In genomic region chr5:121569881-121570420, GRCm38 (mm10) we compare ENCODE assay signal across 28 mouse cellular contexts. TPM values are rescaled to one million over a fixed set of nuclear protein-coding genes. Genes with fewer than 3 reads are reported as not detected.
DNase-seq lines count a peak whose midpoint lies in the region; ATAC-seq and TF ChIP-seq lines count a peak whose summit lies in the region.
"Had no signal": no experiment of that assay in that cellular context is flagged by ENCODE, and none has a peak within 500 bp of the region (broad histone marks: within the 10 kb centered on the region; RNA-seq: fewer than 3 reads in every experiment).

No protein-coding gene starts in this region.

- H3K4me3 ChIP-seq in hindbrain, postnatal 0 days (ENCODE audit: low read length), result no peak overlapping the region
- H3K4me3 ChIP-seq in hindbrain, embryonic 12.5 days, result no peak overlapping the region
- no peak overlapping the region for H3K4me3 ChIP-seq in lung, embryonic 15.5 days
- H3K4me3 ChIP-seq in heart, embryonic 11.5 days (ENCODE audit: low read depth, low read length), result no peak overlapping the region
- H3K4me3 ChIP-seq: embryonic facial prominence, embryonic 12.5 days; heart, adult 2 months; hindbrain, embryonic 15.5 days; intestine, embryonic 15.5 days; liver, embryonic 13.5 days; midbrain, embryonic 10.5 days; myocyte; neural tube, embryonic 13.5 days; stomach, embryonic 15.5 days had no signal

- no peak overlapping the region for H3K4me2 ChIP-seq in hindbrain, postnatal 0 days (ENCODE audit: low read depth, low read length)
- no peak overlapping the region for H3K4me2 ChIP-seq in hindbrain, embryonic 12.5 days (replicated peaks)
- peak overlapping the region; percentile 17 for H3K4me2 ChIP-seq in lung, embryonic 15.5 days
- H3K4me2 ChIP-seq in heart, embryonic 11.5 days, result no peak overlapping the region
- H3K4me2 ChIP-seq: embryonic facial prominence, embryonic 12.5 days; hindbrain, embryonic 15.5 days; intestine, embryonic 15.5 days; liver, embryonic 13.5 days; neural tube, embryonic 13.5 days; stomach, embryonic 15.5 days had no signal

- H3K27me3 ChIP-seq in hindbrain, postnatal 0 days (ENCODE audit: insufficient read depth, low read length), result no peaks in the 10 kb centered on the region
- no peaks in the 10 kb centered on the region for H3K27me3 ChIP-seq in hindbrain, embryonic 12.5 days
- H3K27me3 ChIP-seq in lung, embryonic 15.5 days, result no peaks in the 10 kb centered on the region
- H3K27me3 ChIP-seq in heart, embryonic 11.5 days (ENCODE audit: control insufficient read depth, insufficient read depth, low read length), result no peaks in the 10 kb centered on the region
- H3K27me3 ChIP-seq: embryonic facial prominence, embryonic 12.5 days; hindbrain, embryonic 15.5 days; intestine, embryonic 15.5 days; liver, embryonic 13.5 days; neural tube, embryonic 13.5 days; stomach, embryonic 15.5 days had no signal

- ATAC-seq in hindbrain, postnatal 0 days, result 0 out of 2 replicates have a peak, but pooled peaks have one; percentile 38
- no peak for ATAC-seq in hindbrain, embryonic 12.5 days (ENCODE audit: low FRiP score)
- ATAC-seq in lung, embryonic 15.5 days (ENCODE audit: borderline replicate concordance, extremely low read depth, low FRiP score, low TSS enrichment), result peak; percentile 60; the same call in 1 of the 2 replicates
- ATAC-seq in heart, embryonic 11.5 days (replicated peaks; ENCODE audit: insufficient number of reproducible peaks, low FRiP score, low TSS enrichment), result no peak
- ATAC-seq: forebrain, postnatal 0 days; intestine, embryonic 15.5 days had no signal

- H3K9me3 ChIP-seq in hindbrain, postnatal 0 days (ENCODE audit: low read length), result no peaks in the 10 kb centered on the region
- no peaks in the 10 kb centered on the region for H3K9me3 ChIP-seq in hindbrain, embryonic 12.5 days (replicated peaks)
- no peaks in the 10 kb centered on the region for H3K9me3 ChIP-seq in lung, embryonic 15.5 days
- no peaks in the 10 kb centered on the region for H3K9me3 ChIP-seq in heart, embryonic 11.5 days (replicated peaks; ENCODE audit: control insufficient read depth, low read length)
- H3K9me3 ChIP-seq: embryonic facial prominence, embryonic 12.5 days; hindbrain, embryonic 15.5 days; intestine, embryonic 15.5 days; liver, embryonic 13.5 days; midbrain, embryonic 10.5 days; neural tube, embryonic 13.5 days; stomach, embryonic 15.5 days had no signal

- 68% methylated on average over 9 of the region's 9 CpGs for WGBS in hindbrain, postnatal 0 days
- 81% methylated on average over 8 of the region's 9 CpGs for WGBS in hindbrain, embryonic 12.5 days
- 44% methylated on average over 9 of the region's 9 CpGs for WGBS in lung, embryonic 15.5 days
- WGBS in heart, embryonic 11.5 days (ENCODE audit: insufficient replicate concordance), result 73% methylated on average over 9 of the region's 9 CpGs

- TF ChIP-seq CTCF in hindbrain, postnatal 0 days (IDR thresholded peaks at IDR 0.05; ENCODE audit: low read depth), result no peak

- H3K9ac ChIP-seq in hindbrain, postnatal 0 days (replicated peaks; ENCODE audit: low read length), result no peak overlapping the region
- H3K9ac ChIP-seq in hindbrain, embryonic 12.5 days, result no peak overlapping the region
- H3K9ac ChIP-seq in lung, embryonic 15.5 days, result no peak overlapping the region
- no peak overlapping the region for H3K9ac ChIP-seq in heart, embryonic 11.5 days (ENCODE audit: low read depth, low read length)
- H3K9ac ChIP-seq: embryonic facial prominence, embryonic 12.5 days; forebrain, postnatal 0 days; hindbrain, embryonic 15.5 days; intestine, embryonic 15.5 days; liver, embryonic 13.5 days; neural tube, embryonic 13.5 days; stomach, embryonic 15.5 days had no signal

- no peaks in the 10 kb centered on the region for H3K4me1 ChIP-seq in hindbrain, postnatal 0 days (ENCODE audit: insufficient read depth, low read length)
- no peaks in the 10 kb centered on the region for H3K4me1 ChIP-seq in hindbrain, embryonic 12.5 days
- peaks cover 18% of the 10 kb centered on the region for H3K4me1 ChIP-seq in lung, embryonic 15.5 days
- H3K4me1 ChIP-seq in heart, embryonic 11.5 days (ENCODE audit: control insufficient read depth, insufficient read depth, low read length), result peaks cover 5% of the 10 kb centered on the region; the same call in 1 of the 2 replicates
- H3K4me1 ChIP-seq: embryonic facial prominence, embryonic 12.5 days; hindbrain, embryonic 15.5 days; midbrain, embryonic 10.5 days; neural tube, embryonic 13.5 days; stomach, embryonic 15.5 days had no signal

- DNase-seq in hindbrain, postnatal 0 days (ENCODE audit: low spot score), result no peak
- peak; percentile 37 for DNase-seq in R1 (ENCODE audit: low read depth, low spot score)
- peak; percentile 88 for DNase-seq in lung, postnatal 36 days
- DNase-seq in urinary bladder, postnatal 25 days (ENCODE audit: low spot score), result no peak
- DNase-seq: adrenal gland, adult 2 months; cerebellum, adult 2 months; cerebellum, postnatal 25 days; forebrain, postnatal 0 days; gastrocnemius, postnatal 14 days; heart, adult 2 months; heart, postnatal 4 days; kidney, adult 8-10 months; kidney, postnatal 14 days; liver, embryonic 13.5 days; right cerebral cortex, adult 18-20 months; thymus, postnatal 36 days had no signal

- no peak overlapping the region for H3K27ac ChIP-seq in hindbrain, postnatal 0 days
- H3K27ac ChIP-seq in hindbrain, embryonic 12.5 days, result no peak overlapping the region
- H3K27ac ChIP-seq in lung, embryonic 15.5 days, result peak overlapping the region; percentile 81
- no peak overlapping the region for H3K27ac ChIP-seq in heart, embryonic 11.5 days (ENCODE audit: low read depth, low read length)
- H3K27ac ChIP-seq: embryonic facial prominence, embryonic 12.5 days; heart, adult 2 months; hindbrain, embryonic 15.5 days; intestine, embryonic 15.5 days; liver, embryonic 13.5 days; midbrain, embryonic 10.5 days; neural tube, embryonic 13.5 days; stomach, embryonic 15.5 days had no signal

- peaks cover 17% of the 10 kb centered on the region for H3K36me3 ChIP-seq in hindbrain, postnatal 0 days (ENCODE audit: insufficient read depth, low read length)
- H3K36me3 ChIP-seq in hindbrain, embryonic 12.5 days, result peaks cover 31% of the 10 kb centered on the region
- H3K36me3 ChIP-seq in lung, embryonic 15.5 days, result peaks cover 23% of the 10 kb centered on the region
- no peaks in the 10 kb centered on the region for H3K36me3 ChIP-seq in heart, embryonic 11.5 days (ENCODE audit: control insufficient read depth, insufficient read depth, low read length)

RNA-seq across cellular contexts. Expression of gene Aldh2, which starts 23.7 kb away (rescaled TPM):
- total RNA-seq in hindbrain, postnatal 0 days (2014; rRNA removed), result 87.7 and 106 TPM in 2 replicates
- polyA plus RNA-seq in hindbrain, postnatal 0 days (2015; fragmentation: Nextera tagmentation; extraction: Ambion mirVana), result 150 and 157 TPM in 2 replicates
- 133 and 138 TPM in 2 replicates for polyA plus RNA-seq in hindbrain, embryonic 12.5 days (2016; fragmentation: Nextera tagmentation; extraction: Ambion mirVana)
- 319 and 330 TPM in 2 replicates for polyA plus RNA-seq in lung, embryonic 15.5 days (2015; fragmentation: Nextera tagmentation; extraction: Ambion mirVana)
- polyA plus RNA-seq in heart, embryonic 11.5 days (2014; fragmentation: Nextera tagmentation; extraction: Ambion mirVana), result 24.6 and 39.3 TPM in 2 replicates

RNA-seq across cellular contexts. Expression of gene Mapkapk5, which starts 24.2 kb away (rescaled TPM):
- 51.0 and 57.6 TPM in 2 replicates for total RNA-seq in hindbrain, postnatal 0 days (2014; rRNA removed)
- polyA plus RNA-seq in hindbrain, postnatal 0 days (2015; fragmentation: Nextera tagmentation; extraction: Ambion mirVana), result 43.1 and 46.1 TPM in 2 replicates
- 62.8 and 63.0 TPM in 2 replicates for polyA plus RNA-seq in hindbrain, embryonic 12.5 days (2016; fragmentation: Nextera tagmentation; extraction: Ambion mirVana)
- 48.2 and 49.2 TPM in 2 replicates for polyA plus RNA-seq in lung, embryonic 15.5 days (2015; fragmentation: Nextera tagmentation; extraction: Ambion mirVana)
- polyA plus RNA-seq in heart, embryonic 11.5 days (2014; fragmentation: Nextera tagmentation; extraction: Ambion mirVana), result 43.6 and 45.7 TPM in 2 replicates

RNA-seq across cellular contexts. Expression of gene Adam1a, which starts 24.7 kb away (rescaled TPM):
- 8.5 and 14.4 TPM in 2 replicates for total RNA-seq in hindbrain, postnatal 0 days (2014; rRNA removed)
- 1.3 and 1.4 TPM in 2 replicates for polyA plus RNA-seq in hindbrain, postnatal 0 days (2015; fragmentation: Nextera tagmentation; extraction: Ambion mirVana)
- 3.2 and 3.8 TPM in 2 replicates for polyA plus RNA-seq in hindbrain, embryonic 12.5 days (2016; fragmentation: Nextera tagmentation; extraction: Ambion mirVana)
- 1.1 and 1.5 TPM in 2 replicates for polyA plus RNA-seq in lung, embryonic 15.5 days (2015; fragmentation: Nextera tagmentation; extraction: Ambion mirVana)
- polyA plus RNA-seq in heart, embryonic 11.5 days (2014; fragmentation: Nextera tagmentation; extraction: Ambion mirVana), result 1.0 and 1.3 TPM in 2 replicates

RNA-seq across cellular contexts. Expression of gene Gm42878, which starts 24.7 kb away (rescaled TPM):
- not detected in 2 replicates for total RNA-seq in hindbrain, postnatal 0 days (2014; rRNA removed)
- polyA plus RNA-seq in hindbrain, postnatal 0 days (2015; fragmentation: Nextera tagmentation; extraction: Ambion mirVana), result not detected in 2 replicates
- not detected in 2 replicates for polyA plus RNA-seq in hindbrain, embryonic 12.5 days (2016; fragmentation: Nextera tagmentation; extraction: Ambion mirVana)
- not detected in 2 replicates for polyA plus RNA-seq in lung, embryonic 15.5 days (2015; fragmentation: Nextera tagmentation; extraction: Ambion mirVana)
- polyA plus RNA-seq in heart, embryonic 11.5 days (2014; fragmentation: Nextera tagmentation; extraction: Ambion mirVana), result not detected in 2 replicates
- total RNA-seq: adrenal gland, adult 2 months; gastrocnemius, postnatal 14 days; heart, postnatal 4 days; left cerebral cortex, postnatal 25 days had no signal
- polyA plus RNA-seq: adrenal gland, adult 2 months; forebrain, embryonic 11.5 days; forebrain, postnatal 0 days; hindbrain, embryonic 15.5 days; intestine, embryonic 15.5 days; liver, embryonic 13.5 days; midbrain, embryonic 10.5 days; neural tube, embryonic 13.5 days; stomach, embryonic 15.5 days had no signal

RNA-seq across cellular contexts. Expression of gene Acad12, which starts 48.8 kb away (rescaled TPM):
- total RNA-seq in hindbrain, postnatal 0 days (2014; rRNA removed), result 1.7 and 3.7 TPM in 2 replicates
- 1.6 and 2.2 TPM in 2 replicates for polyA plus RNA-seq in hindbrain, postnatal 0 days (2015; fragmentation: Nextera tagmentation; extraction: Ambion mirVana)
- polyA plus RNA-seq in hindbrain, embryonic 12.5 days (2016; fragmentation: Nextera tagmentation; extraction: Ambion mirVana), result 2.2 and 2.5 TPM in 2 replicates
- 2.5 and 2.9 TPM in 2 replicates for polyA plus RNA-seq in lung, embryonic 15.5 days (2015; fragmentation: Nextera tagmentation; extraction: Ambion mirVana)
- 5.4 and 5.7 TPM in 2 replicates for polyA plus RNA-seq in heart, embryonic 11.5 days (2014; fragmentation: Nextera tagmentation; extraction: Ambion mirVana)

Comparison
In these comparisons a context has a peak if more than half of its experiments do, and no peak if none do; other contexts are left out.
1. ATAC-seq: peak in hindbrain, postnatal 0 days (single experiment) and lung, embryonic 15.5 days (single experiment); none in hindbrain, embryonic 12.5 days (single experiment) and heart, embryonic 11.5 days (single experiment).
2. DNase-seq: peak in R1 (single experiment) and lung, postnatal 36 days (single experiment); none in hindbrain, postnatal 0 days (single experiment) and urinary bladder, postnatal 25 days (single experiment).